Mouse (Mus musculus) cerebellum, adult 9-10 months (tissue): ENCODE measurements around the gene Olfr103.

ENCODE experiments used
- DNase-seq: peaks from one replicate; pipeline ENCODE4 v3.0.0; 2022

Gene Olfr103

DNA sequence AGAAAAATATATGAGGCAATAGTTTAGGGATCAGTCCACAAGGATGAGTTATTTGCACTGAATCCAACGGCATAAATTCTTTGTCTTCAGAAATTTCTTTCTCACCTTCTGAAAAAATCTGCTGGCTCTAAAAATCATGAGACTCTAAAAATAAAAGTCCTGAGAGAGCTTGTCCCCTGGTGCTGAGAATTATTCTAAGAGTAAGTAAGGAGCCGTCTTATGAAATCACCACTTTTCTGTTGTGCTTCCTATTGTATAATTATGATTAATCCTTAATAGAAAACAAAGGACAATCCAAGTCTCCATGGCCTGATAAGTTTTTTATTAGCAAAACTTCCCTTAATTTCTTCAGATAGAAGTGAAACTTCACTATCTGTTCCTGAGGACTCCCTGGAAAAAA is at the start of gene Olfr103:
Olfr103 (minus strand) TSS at position 101 of the 400 bp plus-strand sequence.
- no peak for DNase-seq

GRCm38 (mm10) chr17:37378733-37379132 is 39.2 kb upstream of the Olfr103 start, which contains the start of gene Olfr105-ps:
Gene Olfr105-ps, plus strand, starts transcription at chr17:37379033.
- DNase-seq, result no peak

DNA sequence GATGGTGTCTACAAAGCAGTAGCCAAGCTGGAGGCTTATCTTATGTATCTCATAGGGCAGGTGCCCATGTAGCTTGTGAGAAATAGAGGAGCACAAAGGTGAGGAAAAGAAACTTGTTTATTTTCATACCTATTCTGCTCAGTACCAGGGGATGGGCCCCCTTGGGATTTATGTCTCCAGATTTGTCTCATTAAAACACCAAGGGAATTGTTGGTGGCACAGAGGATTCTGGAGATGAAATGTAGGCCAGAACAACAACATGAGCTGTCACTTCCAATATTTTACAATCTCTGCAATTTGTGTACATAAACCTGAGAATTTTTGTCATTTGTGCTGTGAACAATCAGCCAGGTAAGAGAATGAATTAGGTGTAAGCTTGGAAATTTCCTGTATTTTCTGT is 19.8 kb upstream of the Olfr103 start, which contains the start of gene Olfr104-ps:
Olfr104-ps (plus strand) TSS at position 301 of the 400 bp plus-strand sequence.
- no peak for DNase-seq

GRCm38 (mm10) chr17:37316954-37317353 is 22.5 kb downstream of the Olfr103 start, which contains the start of gene Olfr102:
Gene Olfr102, minus strand, starts transcription at chr17:37317054.
- DNase-seq, result no peak

DNA sequence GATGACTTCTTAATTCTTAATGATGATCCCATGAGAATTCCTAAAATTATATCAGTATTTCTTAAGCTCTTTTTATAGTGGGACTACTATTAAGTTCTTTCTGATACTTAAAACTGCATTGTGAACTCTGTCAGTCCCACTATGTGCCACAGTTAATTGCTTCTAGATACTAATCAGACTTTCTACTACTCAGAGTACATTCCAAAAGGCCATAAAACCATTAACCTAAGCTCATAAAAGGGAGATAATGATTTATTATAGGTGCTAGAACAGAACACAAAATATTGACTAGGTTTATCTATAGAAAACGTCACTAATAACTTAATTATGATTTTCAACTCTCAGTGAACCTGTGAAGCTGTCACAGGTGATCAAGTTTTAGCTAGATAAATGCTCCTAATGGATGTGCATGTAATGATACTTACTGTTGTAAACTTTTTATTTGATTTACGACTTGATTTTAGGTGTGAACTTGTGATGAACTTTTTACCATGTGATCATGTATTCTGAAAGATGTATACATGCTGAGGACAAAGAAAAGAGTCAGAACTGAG is 29.3 kb downstream of the Olfr103 start:
- DNase-seq, result no peak

GRCm38 (mm10) chr17:37308483-37308882 is 31.0 kb downstream of the Olfr103 start:
- DNase-seq, result no peak

- no peak for DNase-seq
Observed at GRCm38 (mm10) chr17:37304213-37304612, 35.3 kb downstream of the Olfr103 start, which contains the start of gene Olfr101. Gene Olfr101, minus strand, starts transcription at chr17:37304313.
